Mouse (Mus musculus): ENCODE results near the gene Dnajc17. TPM values are rescaled to one million over a fixed set of nuclear protein-coding genes. Genes with fewer than 3 reads are reported as not detected.

Dnajc17 gene
- polyA plus RNA-seq, 1 experiment from 2014 or later, result 22.3 TPM

GRCm38 (mm10) chr2:119240075-119240818 lies 31.7 kb upstream of the Dnajc17 start:
- H3K4me2 ChIP-seq (ENCODE audit: low read depth, low read length), result no peak overlapping the region

GRCm38 (mm10) chr2:119238671-119239070 lies 30.1 kb upstream of the Dnajc17 start:
- whole genome bisulfite sequencing, result 46% methylated on average over 2 of the region's 2 CpGs
- Histone ChIP-seq H3K27ac (ENCODE audit: low read length) (no peak overlapping the region), H3K4me3 (ENCODE audit: low read length) (peak overlapping the region; percentile 61), H3K9ac (ENCODE audit: low read length) (peak overlapping the region; percentile 72), H3K27me3 (ENCODE audit: control insufficient read depth, insufficient read depth, low read depth, low read length) (peaks cover 35% of the 10 kb centered on the region), H3K4me1 (replicated peaks; ENCODE audit: control insufficient read depth, insufficient read depth, low read length) (peaks cover 6% of the 10 kb centered on the region; the same call in 1 of the 2 replicates), H3K36me3 (ENCODE audit: control insufficient read depth, insufficient read depth, low read length) (no peaks in the 10 kb centered on the region), H3K4me2 (ENCODE audit: low read depth, low read length) (peak overlapping the region; percentile 71), H3K9me3 (ENCODE audit: control insufficient read depth, low read length) (no peaks in the 10 kb centered on the region)
- no peak for ATAC-seq (ENCODE audit: low read depth)

More at GRCm38 (mm10) chr2:119240075-119240818, 31.7 kb upstream of the Dnajc17 start:
- Histone ChIP-seq H3K36me3 (ENCODE audit: control insufficient read depth, insufficient read depth, low read length) (no peaks in the 10 kb centered on the region), H3K27me3 (ENCODE audit: control insufficient read depth, insufficient read depth, low read depth, low read length) (peaks cover 35% of the 10 kb centered on the region), H3K4me3 (ENCODE audit: low read length) (no peak overlapping the region), H3K4me1 (replicated peaks; ENCODE audit: control insufficient read depth, insufficient read depth, low read length) (peaks cover 6% of the 10 kb centered on the region; the same call in 1 of the 2 replicates), H3K27ac (ENCODE audit: low read length) (no peak overlapping the region), H3K9ac (ENCODE audit: low read length) (no peak overlapping the region), H3K9me3 (ENCODE audit: control insufficient read depth, low read length) (no peaks in the 10 kb centered on the region)
- ATAC-seq (ENCODE audit: low read depth), result no peak
- 60% methylated on average over 4 of the region's 4 CpGs for WGBS

GRCm38 (mm10) chr2:119237871-119238220 lies 29.3 kb upstream of the Dnajc17 start:
- 2% methylated on average over 31 of the region's 31 CpGs for WGBS
- Histone ChIP-seq H3K4me1 (replicated peaks; ENCODE audit: control insufficient read depth, insufficient read depth, low read length) (peaks cover 6% of the 10 kb centered on the region; the same call in 1 of the 2 replicates), H3K9me3 (ENCODE audit: control insufficient read depth, low read length) (no peaks in the 10 kb centered on the region), H3K36me3 (ENCODE audit: control insufficient read depth, insufficient read depth, low read length) (no peaks in the 10 kb centered on the region), H3K4me3 (ENCODE audit: low read length) (peak overlapping the region; percentile 61), H3K4me2 (ENCODE audit: low read depth, low read length) (peak overlapping the region; percentile 71), H3K27ac (ENCODE audit: low read length) (peak overlapping the region; percentile 79), H3K9ac (ENCODE audit: low read length) (peak overlapping the region; percentile 72), H3K27me3 (ENCODE audit: control insufficient read depth, insufficient read depth, low read depth, low read length) (peaks cover 35% of the 10 kb centered on the region)
- peak; percentile 43; the same call in 1 of the 2 replicates for ATAC-seq (ENCODE audit: low read depth)

GRCm38 (mm10) chr2:119237210-119237870 lies 28.7 kb upstream of the Dnajc17 start, which contains the start of gene Spint1:
TSS of gene Spint1 (plus strand) at chr2:119237362.
- peak within 1 kb of the TSS; percentile 79 for H3K27ac ChIP-seq (ENCODE audit: low read length)
- H3K9ac ChIP-seq (ENCODE audit: low read length), result peak within 1 kb of the TSS; percentile 72
- under 1% methylated on average over 70 of the region's 73 CpGs for WGBS
- H3K4me1 ChIP-seq (replicated peaks; ENCODE audit: control insufficient read depth, insufficient read depth, low read length), result peaks cover 6% of the 10 kb centered on the region; the same call in 1 of the 2 replicates
- H3K9me3 ChIP-seq (ENCODE audit: control insufficient read depth, low read length), result no peaks in the 10 kb centered on the region
- peaks cover 35% of the 10 kb centered on the region for H3K27me3 ChIP-seq (ENCODE audit: control insufficient read depth, insufficient read depth, low read depth, low read length)
- H3K36me3 ChIP-seq (ENCODE audit: control insufficient read depth, insufficient read depth, low read length), result no peaks in the 10 kb centered on the region
- peak within 1 kb of the TSS; percentile 71 for H3K4me2 ChIP-seq (ENCODE audit: low read depth, low read length)
- H3K4me3 ChIP-seq (ENCODE audit: low read length), result peak within 1 kb of the TSS; percentile 61
- ATAC-seq (ENCODE audit: low read depth), result peak; percentile 79

GRCm38 (mm10) chr2:119236682-119237209 lies 28.2 kb upstream of the Dnajc17 start:
- Histone ChIP-seq H3K36me3 (ENCODE audit: control insufficient read depth, insufficient read depth, low read length) (no peaks in the 10 kb centered on the region), H3K4me3 (ENCODE audit: low read length) (peak overlapping the region; percentile 61), H3K4me1 (replicated peaks; ENCODE audit: control insufficient read depth, insufficient read depth, low read length) (peaks cover 6% of the 10 kb centered on the region; the same call in 1 of the 2 replicates), H3K27me3 (ENCODE audit: control insufficient read depth, insufficient read depth, low read depth, low read length) (peaks cover 35% of the 10 kb centered on the region), H3K27ac (ENCODE audit: low read length) (peak overlapping the region; percentile 79), H3K9ac (ENCODE audit: low read length) (peak overlapping the region; percentile 72), H3K9me3 (ENCODE audit: control insufficient read depth, low read length) (no peaks in the 10 kb centered on the region), H3K4me2 (ENCODE audit: low read depth, low read length) (peak overlapping the region; percentile 71)
- peak; percentile 58 for ATAC-seq (ENCODE audit: low read depth)
- WGBS, result 6% methylated on average over 22 of the region's 25 CpGs

- Histone ChIP-seq H3K36me3 (ENCODE audit: control insufficient read depth, insufficient read depth, low read length) (no peaks in the 10 kb centered on the region), H3K4me1 (replicated peaks; ENCODE audit: control insufficient read depth, insufficient read depth, low read length) (no peaks in the 10 kb centered on the region), H3K9ac (ENCODE audit: low read length) (no peak within 1 kb of the TSS), H3K4me2 (ENCODE audit: low read depth, low read length) (no peak within 1 kb of the TSS), H3K27me3 (ENCODE audit: control insufficient read depth, insufficient read depth, low read depth, low read length) (no peaks in the 10 kb centered on the region), H3K4me3 (ENCODE audit: low read length) (no peak within 1 kb of the TSS), H3K9me3 (ENCODE audit: control insufficient read depth, low read length) (no peaks in the 10 kb centered on the region), H3K27ac (ENCODE audit: low read length) (no peak within 1 kb of the TSS)
- ATAC-seq (ENCODE audit: low read depth), result no peak
- 59% methylated on average over 6 of the region's 6 CpGs for WGBS
These were observed 21.4 kb upstream of the Dnajc17 start, which contains the start of gene Ppp1r14d for GRCm38 (mm10) chr2:119229775-119230704. TSS of gene Ppp1r14d (minus strand) at chr2:119229906.

- ATAC-seq (ENCODE audit: low read depth), result no peak
- WGBS, result 2% methylated on average over 13 of the region's 13 CpGs
These were observed 547 bp upstream of the Dnajc17 start for GRCm38 (mm10) chr2:119209176-119209507.

GRCm38 (mm10) chr2:119207961-119208343 lies 643 bp downstream of the Dnajc17 start:
- Histone ChIP-seq H3K27me3 (ENCODE audit: control insufficient read depth, insufficient read depth, low read depth, low read length) (no peaks in the 10 kb centered on the region), H3K9ac (ENCODE audit: low read length) (peak overlapping the region; percentile 77), H3K4me2 (ENCODE audit: low read depth, low read length) (peak overlapping the region; percentile 53), H3K4me1 (replicated peaks; ENCODE audit: control insufficient read depth, insufficient read depth, low read length) (peaks cover 16% of the 10 kb centered on the region), H3K9me3 (ENCODE audit: control insufficient read depth, low read length) (no peaks in the 10 kb centered on the region), H3K27ac (ENCODE audit: low read length) (peak overlapping the region; percentile 91), H3K36me3 (ENCODE audit: control insufficient read depth, insufficient read depth, low read length) (peaks cover 9% of the 10 kb centered on the region), H3K4me3 (ENCODE audit: low read length) (peak overlapping the region; percentile 86)
- WGBS, result 10% methylated on average over 6 of the region's 6 CpGs
- peak; percentile 1; the same call in 1 of the 2 replicates for ATAC-seq (ENCODE audit: low read depth)

More at GRCm38 (mm10) chr2:119209176-119209507, 547 bp upstream of the Dnajc17 start:
- Histone ChIP-seq H3K4me2 (ENCODE audit: low read depth, low read length) (peak overlapping the region; percentile 81), H3K9me3 (ENCODE audit: control insufficient read depth, low read length) (no peaks in the 10 kb centered on the region), H3K27ac (ENCODE audit: low read length) (peak overlapping the region; percentile 75), H3K4me1 (replicated peaks; ENCODE audit: control insufficient read depth, insufficient read depth, low read length) (peaks cover 10% of the 10 kb centered on the region), H3K27me3 (ENCODE audit: control insufficient read depth, insufficient read depth, low read depth, low read length) (no peaks in the 10 kb centered on the region), H3K36me3 (ENCODE audit: control insufficient read depth, insufficient read depth, low read length) (peaks cover 13% of the 10 kb centered on the region), H3K9ac (ENCODE audit: low read length) (peak overlapping the region; percentile 81), H3K4me3 (ENCODE audit: low read length) (peak overlapping the region; percentile 86)

All from lung, embryonic 16.5 days (tissue).